Mouse (Mus musculus): ENCODE data around the gene Lacc1. TPM values are rescaled to one million over a fixed set of nuclear protein-coding genes. Genes with fewer than 3 reads are reported as not detected.

Gene Lacc1
- polyA plus RNA-seq (2015; fragmentation: Nextera tagmentation; extraction: Ambion mirVana) = 2.5 and 6.1 TPM in 2 replicates

GRCm38 (mm10) chr14:77036226-77037046, at the start of gene Lacc1, which contains the start of gene Ccdc122:
TSS of gene Lacc1 (minus strand) at chr14:77036904.
TSS of gene Ccdc122 (plus strand) at chr14:77036772.
- no peak for ATAC-seq (ENCODE audit: low FRiP score)
- no peaks in the 10 kb centered on the region for H3K36me3 ChIP-seq
- H3K9me3 ChIP-seq (replicated peaks) = no peaks in the 10 kb centered on the region
- H3K27me3 ChIP-seq (replicated peaks) = no peaks in the 10 kb centered on the region
- no peak within 1 kb of the TSS for H3K27ac ChIP-seq (replicated peaks)
- peaks cover 13% of the 10 kb centered on the region for H3K4me1 ChIP-seq
- peak within 1 kb of the TSS; percentile 81 for H3K4me2 ChIP-seq
- WGBS = under 1% methylated on average over 84 of the region's 86 CpGs
- peak within 1 kb of the TSS; percentile 53 for H3K4me3 ChIP-seq (replicated peaks)
- peak within 1 kb of the TSS; percentile 48 for H3K9ac ChIP-seq (replicated peaks)

GRCm38 (mm10) chr14:77081248-77081647, 44.5 kb upstream of the Lacc1 start:
- H3K9ac ChIP-seq (replicated peaks) = no peak overlapping the region
- 93% methylated on average over 5 of the region's 5 CpGs for WGBS
- H3K27me3 ChIP-seq (replicated peaks) = no peaks in the 10 kb centered on the region
- no peak overlapping the region for H3K27ac ChIP-seq (replicated peaks)
- H3K4me2 ChIP-seq = no peak overlapping the region
- H3K4me3 ChIP-seq (replicated peaks) = no peak overlapping the region
- no peaks in the 10 kb centered on the region for H3K36me3 ChIP-seq
- no peaks in the 10 kb centered on the region for H3K9me3 ChIP-seq (replicated peaks)
- no peaks in the 10 kb centered on the region for H3K4me1 ChIP-seq
- no peak for ATAC-seq (ENCODE audit: low FRiP score)

GRCm38 (mm10) chr14:77069361-77069760, 32.7 kb upstream of the Lacc1 start:
- H3K4me1 ChIP-seq = no peaks in the 10 kb centered on the region
- no peaks in the 10 kb centered on the region for H3K9me3 ChIP-seq (replicated peaks)
- no peak overlapping the region for H3K27ac ChIP-seq (replicated peaks)
- H3K9ac ChIP-seq (replicated peaks) = no peak overlapping the region
- no peak overlapping the region for H3K4me2 ChIP-seq
- 92% methylated on average over 1 of the region's 1 CpGs for WGBS
- H3K36me3 ChIP-seq = no peaks in the 10 kb centered on the region
- H3K4me3 ChIP-seq (replicated peaks) = no peak overlapping the region
- no peak for ATAC-seq (ENCODE audit: low FRiP score)
- H3K27me3 ChIP-seq (replicated peaks) = no peaks in the 10 kb centered on the region

- no peak for ATAC-seq (ENCODE audit: low FRiP score)
- Histone ChIP-seq H3K4me1 (no peaks in the 10 kb centered on the region), H3K9me3 (replicated peaks) (peaks cover 7% of the 10 kb centered on the region; the same call in 1 of the 2 replicates), H3K27ac (replicated peaks) (no peak overlapping the region), H3K9ac (replicated peaks) (no peak overlapping the region), H3K4me2 (no peak overlapping the region), H3K27me3 (replicated peaks) (0 out of 2 replicates have a peak, but pooled peaks cover 3% of the 10 kb centered on the region), H3K36me3 (no peaks in the 10 kb centered on the region), H3K4me3 (replicated peaks) (no peak overlapping the region)
Measured at GRCm38 (mm10) chr14:77053288-77053687, 16.6 kb upstream of the Lacc1 start.

GRCm38 (mm10) chr14:77037832-77038425, 1.2 kb upstream of the Lacc1 start:
- no peak overlapping the region for H3K9ac ChIP-seq (replicated peaks)
- no peak for ATAC-seq (ENCODE audit: low FRiP score)
- H3K9me3 ChIP-seq (replicated peaks) = no peaks in the 10 kb centered on the region
- H3K27me3 ChIP-seq (replicated peaks) = no peaks in the 10 kb centered on the region
- no peaks in the 10 kb centered on the region for H3K36me3 ChIP-seq
- H3K4me3 ChIP-seq (replicated peaks) = no peak overlapping the region
- WGBS = 83% methylated on average over 8 of the region's 8 CpGs
- H3K4me2 ChIP-seq = no peak overlapping the region
- H3K27ac ChIP-seq (replicated peaks) = no peak overlapping the region
- H3K4me1 ChIP-seq = peaks cover 13% of the 10 kb centered on the region

- H3K9ac ChIP-seq (replicated peaks) = no peak overlapping the region
- no peaks in the 10 kb centered on the region for H3K9me3 ChIP-seq (replicated peaks)
- peak overlapping the region; percentile 81; the same call in 1 of the 2 replicates for H3K4me2 ChIP-seq
- WGBS = 93% methylated on average over 5 of the region's 5 CpGs
- H3K36me3 ChIP-seq = no peaks in the 10 kb centered on the region
- H3K27ac ChIP-seq (replicated peaks) = no peak overlapping the region
- no peak overlapping the region for H3K4me3 ChIP-seq (replicated peaks)
- peaks cover 13% of the 10 kb centered on the region for H3K4me1 ChIP-seq
- H3K27me3 ChIP-seq (replicated peaks) = no peaks in the 10 kb centered on the region
- ATAC-seq (ENCODE audit: low FRiP score) = no peak
Measured at GRCm38 (mm10) chr14:77037330-77037729, 626 bp upstream of the Lacc1 start.

GRCm38 (mm10) chr14:77034970-77035369, 1.7 kb downstream of the Lacc1 start:
- H3K9me3 ChIP-seq (replicated peaks) = no peaks in the 10 kb centered on the region
- 77% methylated on average over 8 of the region's 8 CpGs for WGBS
- H3K9ac ChIP-seq (replicated peaks) = no peak overlapping the region
- H3K36me3 ChIP-seq = no peaks in the 10 kb centered on the region
- no peak overlapping the region for H3K27ac ChIP-seq (replicated peaks)
- H3K4me3 ChIP-seq (replicated peaks) = no peak overlapping the region
- H3K4me1 ChIP-seq = peaks cover 13% of the 10 kb centered on the region
- ATAC-seq (ENCODE audit: low FRiP score) = no peak
- no peak overlapping the region for H3K4me2 ChIP-seq
- H3K27me3 ChIP-seq (replicated peaks) = no peaks in the 10 kb centered on the region

GRCm38 (mm10) chr14:77034175-77034915, 2.4 kb downstream of the Lacc1 start:
- Histone ChIP-seq H3K9me3 (replicated peaks) (no peaks in the 10 kb centered on the region), H3K4me3 (replicated peaks) (no peak overlapping the region), H3K4me1 (peaks cover 13% of the 10 kb centered on the region), H3K27ac (replicated peaks) (no peak overlapping the region), H3K9ac (replicated peaks) (no peak overlapping the region), H3K27me3 (replicated peaks) (no peaks in the 10 kb centered on the region), H3K4me2 (no peak overlapping the region), H3K36me3 (no peaks in the 10 kb centered on the region)
- ATAC-seq (ENCODE audit: low FRiP score) = no peak
- 64% methylated on average over 7 of the region's 7 CpGs for WGBS

GRCm38 (mm10) chr14:77033391-77033790, 3.3 kb downstream of the Lacc1 start:
- Histone ChIP-seq H3K36me3 (no peaks in the 10 kb centered on the region), H3K9ac (replicated peaks) (no peak overlapping the region), H3K4me2 (no peak overlapping the region), H3K27ac (replicated peaks) (no peak overlapping the region), H3K4me3 (replicated peaks) (no peak overlapping the region), H3K4me1 (peaks cover 13% of the 10 kb centered on the region), H3K9me3 (replicated peaks) (no peaks in the 10 kb centered on the region), H3K27me3 (replicated peaks) (no peaks in the 10 kb centered on the region)
- 94% methylated on average over 3 of the region's 3 CpGs for WGBS
- ATAC-seq (ENCODE audit: low FRiP score) = no peak

GRCm38 (mm10) chr14:77032433-77032832, 4.3 kb downstream of the Lacc1 start:
- Histone ChIP-seq H3K4me1 (peaks cover 13% of the 10 kb centered on the region), H3K4me3 (replicated peaks) (no peak overlapping the region), H3K9me3 (replicated peaks) (no peaks in the 10 kb centered on the region), H3K9ac (replicated peaks) (no peak overlapping the region), H3K36me3 (no peaks in the 10 kb centered on the region), H3K27ac (replicated peaks) (no peak overlapping the region), H3K27me3 (replicated peaks) (no peaks in the 10 kb centered on the region), H3K4me2 (no peak overlapping the region)
- 76% methylated on average over 5 of the region's 5 CpGs for WGBS
- no peak for ATAC-seq (ENCODE audit: low FRiP score)

GRCm38 (mm10) chr14:77030808-77031207, 5.9 kb downstream of the Lacc1 start:
- no peak for ATAC-seq (ENCODE audit: low FRiP score)
- H3K36me3 ChIP-seq = no peaks in the 10 kb centered on the region
- 82% methylated on average over 5 of the region's 5 CpGs for WGBS
- no peak overlapping the region for H3K4me3 ChIP-seq (replicated peaks)
- no peaks in the 10 kb centered on the region for H3K9me3 ChIP-seq (replicated peaks)
- H3K27ac ChIP-seq (replicated peaks) = no peak overlapping the region
- no peaks in the 10 kb centered on the region for H3K27me3 ChIP-seq (replicated peaks)
- H3K9ac ChIP-seq (replicated peaks) = no peak overlapping the region
- H3K4me2 ChIP-seq = no peak overlapping the region
- H3K4me1 ChIP-seq = 0 out of 2 replicates have a peak, but pooled peaks cover 4% of the 10 kb centered on the region
